Mouse (Mus musculus): Measurements from ENCODE around the gene Prss8. TPM values are rescaled to one million over a fixed set of nuclear protein-coding genes. Genes with fewer than 3 reads are reported as not detected.
A peak's percentile ranks its signal among the peaks of the same experiment; 100 is the strongest.

Gene Prss8
- polyA plus RNA-seq, 1 experiment from 2014 or later = 4.0 TPM

DNA sequence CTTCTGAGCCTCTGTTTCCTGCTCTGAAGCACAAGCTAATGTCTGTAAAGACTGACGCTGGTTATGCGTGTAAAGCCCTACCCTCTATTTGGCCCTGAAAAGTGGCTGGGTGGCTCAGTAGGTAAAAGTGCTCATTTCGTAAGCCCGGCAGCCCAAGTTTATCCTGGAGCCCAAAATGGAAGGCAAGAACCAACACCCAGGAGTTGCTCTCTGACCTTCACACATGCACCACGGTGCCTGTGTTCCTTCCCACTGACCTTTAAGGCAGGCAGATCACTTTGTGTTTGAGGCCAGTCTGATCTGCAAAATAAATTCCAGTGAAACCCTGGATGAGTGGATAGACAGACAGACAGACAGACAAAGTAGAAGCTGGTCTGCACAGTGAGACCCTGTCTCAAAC, 6.2 kb downstream of the Prss8 start:
- Histone ChIP-seq H3K9ac (ENCODE audit: low read length) (no peak overlapping the region), H3K9me3 (ENCODE audit: control insufficient read depth, low read length) (no peaks in the 10 kb centered on the region), H3K27me3 (ENCODE audit: control insufficient read depth, insufficient read depth, low read length) (peaks cover 2% of the 10 kb centered on the region; the same call in 1 of the 2 replicates), H3K4me2 (ENCODE audit: low read depth, severe bottlenecking) (no peak overlapping the region), H3K4me1 (ENCODE audit: control insufficient read depth, insufficient read depth, low read length) (no peaks in the 10 kb centered on the region), H3K4me3 (ENCODE audit: low read depth, low read length) (no peak overlapping the region), H3K27ac (replicated peaks; ENCODE audit: low read depth, low read length) (no peak overlapping the region), H3K36me3 (ENCODE audit: control insufficient read depth, insufficient read depth, low read length) (peaks cover 8% of the 10 kb centered on the region; the same call in 1 of the 2 replicates)
- 89% methylated on average over 5 of the region's 5 CpGs for WGBS
- DNase-seq (ENCODE audit: low spot score) = no peak
- ATAC-seq (ENCODE audit: insufficient number of reproducible peaks, low FRiP score, low TSS enrichment, low read depth) = no peak

DNA sequence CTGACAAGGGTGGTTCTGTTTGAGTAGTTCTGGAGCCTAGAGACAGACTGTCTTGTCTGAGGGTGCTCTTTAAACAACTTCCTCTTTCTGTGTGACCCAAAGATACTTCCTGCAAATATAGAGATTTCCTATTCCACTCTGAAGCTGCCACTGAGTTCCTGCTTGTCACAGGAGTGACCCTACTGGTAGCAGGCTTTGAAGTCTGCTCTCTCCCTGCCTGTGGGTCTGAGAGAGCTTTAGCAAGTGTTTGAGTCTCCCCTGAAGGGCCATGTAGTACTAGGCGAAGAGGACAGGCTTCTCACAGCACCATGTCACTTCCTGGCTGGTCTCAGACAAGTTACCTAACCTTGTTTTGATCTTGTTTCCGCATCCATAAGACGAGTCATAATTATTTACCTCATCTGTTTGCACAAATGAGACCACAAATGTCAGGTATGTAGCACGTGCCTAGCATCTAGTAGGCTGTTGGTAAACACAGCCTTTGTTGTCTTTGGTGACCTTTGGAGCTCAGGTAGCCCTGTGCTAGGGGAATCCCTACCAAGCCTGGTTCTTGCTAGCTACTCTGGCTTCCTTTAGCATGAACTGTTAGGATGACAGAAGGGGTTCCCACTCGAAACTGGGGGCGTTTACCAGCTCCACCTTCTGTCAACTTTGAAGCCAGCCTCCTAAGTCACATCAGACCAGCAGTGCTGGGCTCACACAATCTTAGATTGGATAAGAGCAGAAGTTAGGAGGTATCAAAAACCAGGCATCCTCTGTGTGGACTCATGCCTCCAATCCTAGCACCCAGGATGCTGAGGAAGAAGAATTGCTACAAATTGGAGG, 7.2 kb downstream of the Prss8 start:
- Histone ChIP-seq H3K4me1 (ENCODE audit: control insufficient read depth, insufficient read depth, low read length) (no peaks in the 10 kb centered on the region), H3K27me3 (ENCODE audit: control insufficient read depth, insufficient read depth, low read length) (no peaks in the 10 kb centered on the region; the same call in 1 of the 2 replicates), H3K9ac (ENCODE audit: low read length) (no peak overlapping the region), H3K36me3 (ENCODE audit: control insufficient read depth, insufficient read depth, low read length) (peaks cover 8% of the 10 kb centered on the region; the same call in 1 of the 2 replicates), H3K9me3 (ENCODE audit: control insufficient read depth, low read length) (no peaks in the 10 kb centered on the region), H3K4me2 (ENCODE audit: low read depth, severe bottlenecking) (no peak overlapping the region), H3K4me3 (ENCODE audit: low read depth, low read length) (no peak overlapping the region), H3K27ac (replicated peaks; ENCODE audit: low read depth, low read length) (no peak overlapping the region)
- DNase-seq (ENCODE audit: low spot score) (no peak), ATAC-seq (ENCODE audit: insufficient number of reproducible peaks, low FRiP score, low TSS enrichment, low read depth) (no peak)
- WGBS = 79% methylated on average over 6 of the region's 6 CpGs

DNA sequence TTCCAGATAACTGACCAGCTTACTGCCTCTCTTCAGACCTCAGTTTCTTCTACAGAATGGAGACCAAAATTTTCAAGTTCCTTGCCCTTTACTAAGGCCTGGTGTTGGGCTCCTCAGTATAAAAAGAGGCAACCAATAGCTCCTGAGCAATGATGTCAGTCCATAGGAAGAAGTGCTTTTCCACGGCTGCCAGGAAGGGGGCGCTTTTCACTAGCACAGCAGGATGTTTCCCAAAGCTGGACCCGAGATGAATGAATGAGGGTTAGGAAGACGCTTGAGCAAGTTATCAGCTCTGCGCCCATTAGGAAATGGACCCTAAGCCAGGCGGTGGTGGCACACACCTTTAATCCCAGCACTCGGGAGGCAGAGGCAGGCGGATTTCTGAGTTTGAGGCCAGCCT, 8.4 kb downstream of the Prss8 start:
- Histone ChIP-seq H3K4me1 (ENCODE audit: control insufficient read depth, insufficient read depth, low read length) (no peaks in the 10 kb centered on the region), H3K4me3 (ENCODE audit: low read depth, low read length) (no peak overlapping the region), H3K9me3 (ENCODE audit: control insufficient read depth, low read length) (no peaks in the 10 kb centered on the region), H3K27ac (replicated peaks; ENCODE audit: low read depth, low read length) (no peak overlapping the region), H3K4me2 (ENCODE audit: low read depth, severe bottlenecking) (no peak overlapping the region), H3K9ac (ENCODE audit: low read length) (no peak overlapping the region), H3K36me3 (ENCODE audit: control insufficient read depth, insufficient read depth, low read length) (peaks cover 9% of the 10 kb centered on the region; the same call in 1 of the 2 replicates), H3K27me3 (ENCODE audit: control insufficient read depth, insufficient read depth, low read length) (no peaks in the 10 kb centered on the region)
- WGBS = 62% methylated on average over 8 of the region's 8 CpGs
- no peak for DNase-seq (ENCODE audit: low spot score)
- ATAC-seq (ENCODE audit: insufficient number of reproducible peaks, low FRiP score, low TSS enrichment, low read depth) = no peak

GRCm38 (mm10) chr7:127919290-127919689, 10.6 kb downstream of the Prss8 start:
- no peaks in the 10 kb centered on the region for H3K4me1 ChIP-seq (ENCODE audit: control insufficient read depth, insufficient read depth, low read length)
- peaks cover 8% of the 10 kb centered on the region; the same call in 1 of the 2 replicates for H3K36me3 ChIP-seq (ENCODE audit: control insufficient read depth, insufficient read depth, low read length)
- no peaks in the 10 kb centered on the region for H3K9me3 ChIP-seq (ENCODE audit: control insufficient read depth, low read length)
- no peak for DNase-seq (ENCODE audit: low spot score)
- no peak overlapping the region for H3K27ac ChIP-seq (replicated peaks; ENCODE audit: low read depth, low read length)
- H3K27me3 ChIP-seq (ENCODE audit: control insufficient read depth, insufficient read depth, low read length) = no peaks in the 10 kb centered on the region
- H3K4me3 ChIP-seq (ENCODE audit: low read depth, low read length) = no peak overlapping the region
- no peak for ATAC-seq (ENCODE audit: insufficient number of reproducible peaks, low FRiP score, low TSS enrichment, low read depth)
- 84% methylated on average over 7 of the region's 7 CpGs for WGBS
- H3K4me2 ChIP-seq (ENCODE audit: low read depth, severe bottlenecking) = no peak overlapping the region
- H3K9ac ChIP-seq (ENCODE audit: low read length) = no peak overlapping the region

DNA sequence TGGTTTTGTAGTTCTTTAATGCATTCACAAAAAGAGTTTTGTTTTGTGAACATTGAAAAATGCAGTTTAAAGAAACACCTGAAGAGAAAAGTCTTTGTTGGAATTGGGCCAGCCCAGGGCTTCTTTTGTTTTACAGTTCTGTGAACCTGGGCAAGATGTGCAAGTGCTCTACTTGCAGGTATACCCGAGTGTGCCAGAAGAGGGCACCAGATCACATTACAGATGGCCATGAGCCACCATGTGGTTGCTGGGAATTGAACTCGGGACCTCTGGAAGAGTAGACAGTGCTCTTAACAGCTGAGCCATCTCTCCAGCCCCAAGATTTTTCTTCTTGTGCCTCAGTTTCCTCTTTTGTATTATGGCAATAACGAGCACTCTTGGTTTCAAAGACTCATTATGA, 11.7 kb downstream of the Prss8 start:
- H3K4me2 ChIP-seq (ENCODE audit: low read depth, severe bottlenecking) = no peak overlapping the region
- H3K9ac ChIP-seq (ENCODE audit: low read length) = no peak overlapping the region
- H3K4me1 ChIP-seq (ENCODE audit: control insufficient read depth, insufficient read depth, low read length) = no peaks in the 10 kb centered on the region
- H3K9me3 ChIP-seq (ENCODE audit: control insufficient read depth, low read length) = no peaks in the 10 kb centered on the region
- no peak overlapping the region for H3K4me3 ChIP-seq (ENCODE audit: low read depth, low read length)
- 56% methylated on average over 3 of the region's 3 CpGs for WGBS
- H3K27ac ChIP-seq (replicated peaks; ENCODE audit: low read depth, low read length) = no peak overlapping the region
- ATAC-seq (ENCODE audit: insufficient number of reproducible peaks, low FRiP score, low TSS enrichment, low read depth) = no peak
- peak; percentile 65 for DNase-seq (ENCODE audit: low spot score)
- peaks cover 8% of the 10 kb centered on the region; the same call in 1 of the 2 replicates for H3K36me3 ChIP-seq (ENCODE audit: control insufficient read depth, insufficient read depth, low read length)
- no peaks in the 10 kb centered on the region for H3K27me3 ChIP-seq (ENCODE audit: control insufficient read depth, insufficient read depth, low read length)

GRCm38 (mm10) chr7:127915293-127915692, 14.6 kb downstream of the Prss8 start:
- 87% methylated on average over 12 of the region's 12 CpGs for WGBS
- H3K36me3 ChIP-seq (ENCODE audit: control insufficient read depth, insufficient read depth, low read length) = peaks cover 8% of the 10 kb centered on the region; the same call in 1 of the 2 replicates
- no peak for DNase-seq (ENCODE audit: low spot score)

DNA sequence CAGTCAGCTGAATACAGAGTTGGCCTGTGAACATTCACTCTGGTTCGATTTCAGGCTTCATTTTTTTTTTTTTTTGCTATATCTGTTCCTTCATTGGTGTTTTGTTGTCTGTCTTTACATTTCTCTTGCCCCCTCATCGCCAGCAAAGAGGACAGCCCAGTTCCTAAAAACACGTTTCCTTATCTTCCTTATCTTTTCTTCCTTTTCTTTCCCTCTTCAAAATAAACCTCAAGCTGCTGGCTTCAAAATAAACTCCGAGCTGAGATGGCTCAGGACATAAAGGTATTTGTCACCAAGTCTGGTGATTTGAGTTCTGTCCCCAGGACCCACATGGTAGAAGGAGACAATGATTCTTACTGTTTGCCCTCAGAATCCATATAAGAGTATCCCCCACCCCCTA, 17.0 kb downstream of the Prss8 start:
- Histone ChIP-seq H3K36me3 (ENCODE audit: control insufficient read depth, insufficient read depth, low read length) (peaks cover 12% of the 10 kb centered on the region), H3K27me3 (ENCODE audit: control insufficient read depth, insufficient read depth, low read length) (no peaks in the 10 kb centered on the region), H3K9ac (ENCODE audit: low read length) (peak overlapping the region; percentile 71; the same call in 1 of the 2 replicates), H3K27ac (replicated peaks; ENCODE audit: low read depth, low read length) (no peak overlapping the region), H3K4me1 (ENCODE audit: control insufficient read depth, insufficient read depth, low read length) (0 out of 2 replicates have a peak, but pooled peaks cover 3% of the 10 kb centered on the region), H3K9me3 (ENCODE audit: control insufficient read depth, low read length) (no peaks in the 10 kb centered on the region), H3K4me3 (ENCODE audit: low read depth, low read length) (peak overlapping the region; percentile 80), H3K4me2 (ENCODE audit: low read depth, severe bottlenecking) (peak overlapping the region; percentile 58)
- WGBS = 27% methylated on average over 4 of the region's 4 CpGs
- DNase-seq (ENCODE audit: low spot score) = no peak
- no peak for ATAC-seq (ENCODE audit: insufficient number of reproducible peaks, low FRiP score, low TSS enrichment, low read depth)

More at GRCm38 (mm10) chr7:127915293-127915692, 14.6 kb downstream of the Prss8 start:
- no peak for ATAC-seq (ENCODE audit: insufficient number of reproducible peaks, low FRiP score, low TSS enrichment, low read depth)
- Histone ChIP-seq H3K27ac (replicated peaks; ENCODE audit: low read depth, low read length) (no peak overlapping the region), H3K4me3 (ENCODE audit: low read depth, low read length) (no peak overlapping the region), H3K4me1 (ENCODE audit: control insufficient read depth, insufficient read depth, low read length) (0 out of 2 replicates have a peak, but pooled peaks cover 3% of the 10 kb centered on the region), H3K4me2 (ENCODE audit: low read depth, severe bottlenecking) (no peak overlapping the region), H3K9ac (ENCODE audit: low read length) (no peak overlapping the region), H3K9me3 (ENCODE audit: control insufficient read depth, low read length) (no peaks in the 10 kb centered on the region), H3K27me3 (ENCODE audit: control insufficient read depth, insufficient read depth, low read length) (no peaks in the 10 kb centered on the region)

DNA sequence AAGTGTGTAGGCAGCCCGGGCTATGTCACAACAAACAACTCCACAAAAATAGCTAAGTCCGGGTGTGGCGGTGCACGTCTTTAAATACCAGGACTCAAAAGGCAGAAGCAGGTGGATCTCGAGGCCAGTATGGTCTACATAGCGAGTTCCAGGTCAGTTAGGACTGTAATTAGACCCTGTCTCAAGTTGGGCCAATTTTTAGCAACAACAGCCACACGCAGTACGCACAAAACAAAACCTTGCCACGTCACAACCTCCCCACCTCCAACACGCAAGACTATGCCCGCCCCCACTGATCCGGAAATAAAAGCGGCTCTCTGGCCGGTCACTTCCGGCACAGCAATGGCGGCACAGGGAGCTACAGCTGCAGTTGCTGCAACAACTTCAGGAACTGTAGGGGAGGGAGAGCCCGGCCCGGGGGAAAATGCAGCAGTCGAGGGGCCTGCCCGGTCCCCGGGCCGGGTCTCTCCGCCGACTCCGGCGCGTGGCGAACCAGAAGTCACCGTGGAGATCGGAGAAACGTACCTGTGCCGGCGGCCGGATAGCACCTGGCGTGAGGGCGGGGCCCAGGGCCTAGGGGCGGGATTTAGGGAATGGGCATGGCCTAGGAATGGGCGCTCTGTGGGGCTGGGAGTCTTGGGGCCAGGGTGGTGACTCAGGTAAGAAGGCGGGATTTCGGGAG, 17.6 kb downstream of the Prss8 start, which contains the start of gene Kat8:
TSS of gene Kat8 (plus strand) at position 327 of the 682 bp plus-strand sequence.
- peak within 1 kb of the TSS; percentile 58 for H3K4me2 ChIP-seq (ENCODE audit: low read depth, severe bottlenecking)
- H3K4me3 ChIP-seq (ENCODE audit: low read depth, low read length) = peak within 1 kb of the TSS; percentile 80
- 0 out of 2 replicates have a peak, but pooled peaks cover 3% of the 10 kb centered on the region for H3K4me1 ChIP-seq (ENCODE audit: control insufficient read depth, insufficient read depth, low read length)
- H3K9me3 ChIP-seq (ENCODE audit: control insufficient read depth, low read length) = no peaks in the 10 kb centered on the region
- ATAC-seq (ENCODE audit: insufficient number of reproducible peaks, low FRiP score, low TSS enrichment, low read depth) (peak; percentile 92), DNase-seq (ENCODE audit: low spot score) (peak; percentile 93)
- peak within 1 kb of the TSS; percentile 77 for H3K27ac ChIP-seq (replicated peaks; ENCODE audit: low read depth, low read length)
- peak within 1 kb of the TSS; percentile 71 for H3K9ac ChIP-seq (ENCODE audit: low read length)
- no peaks in the 10 kb centered on the region for H3K27me3 ChIP-seq (ENCODE audit: control insufficient read depth, insufficient read depth, low read length)
- peaks cover 16% of the 10 kb centered on the region for H3K36me3 ChIP-seq (ENCODE audit: control insufficient read depth, insufficient read depth, low read length)
- WGBS = 2% methylated on average over 40 of the region's 40 CpGs
